In the genomic region with DNA sequence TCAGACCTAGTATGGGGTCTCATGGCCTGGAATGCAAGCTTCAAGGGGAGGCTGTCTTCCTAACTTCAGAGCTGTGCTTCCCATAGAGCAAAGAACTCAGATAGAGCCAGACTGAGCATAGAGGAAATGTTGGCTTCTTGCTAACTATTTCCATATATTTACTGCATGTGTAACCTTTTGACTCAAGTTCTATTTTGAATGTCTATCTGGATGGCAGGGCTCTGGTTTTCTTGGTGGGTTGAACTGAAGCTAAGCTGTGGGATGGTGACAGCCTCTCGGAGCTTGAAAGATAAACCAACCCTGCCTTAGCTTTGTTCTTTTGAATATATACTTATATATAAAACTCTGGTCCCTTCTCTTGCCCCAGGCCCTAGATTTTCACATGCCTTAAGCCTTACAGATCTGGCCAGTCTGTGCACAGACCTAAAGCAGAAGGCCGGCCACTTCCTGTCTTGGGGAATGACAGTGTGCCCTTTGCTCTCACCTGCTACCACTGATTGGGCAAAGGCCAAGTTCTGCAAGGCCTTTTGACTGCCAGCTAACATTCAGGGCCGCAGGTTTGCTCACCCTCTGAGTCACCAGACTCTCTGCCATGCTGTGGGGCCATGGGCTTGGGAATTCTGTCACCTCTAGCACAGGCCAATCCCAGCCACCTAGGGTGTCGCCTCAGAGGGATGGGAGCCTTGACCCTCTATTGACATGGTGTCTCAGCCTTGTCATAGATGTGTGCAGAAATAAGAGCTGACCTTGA, we compare ENCODE assay signal across 9 mouse cellular contexts. TPM values are rescaled to one million over a fixed set of nuclear protein-coding genes. Genes with fewer than 3 reads are reported as not detected.
DNase-seq lines count a peak whose midpoint lies in the region; ATAC-seq and TF ChIP-seq lines count a peak whose summit lies in the region.
"Had no signal": no experiment of that assay in that cellular context is flagged by ENCODE, and none has a peak within 500 bp of the region (broad histone marks: within the 10 kb centered on the region; RNA-seq: fewer than 3 reads in every experiment).

No protein-coding gene starts in this region.

- no peaks in the 10 kb centered on the region for H3K9me3 ChIP-seq in intestine, postnatal 0 days (ENCODE audit: control insufficient read depth)
- no peaks in the 10 kb centered on the region for H3K9me3 ChIP-seq in forebrain, postnatal 0 days (ENCODE audit: low read length)

- no peak for TF ChIP-seq CTCF in intestine, postnatal 0 days (IDR thresholded peaks at IDR 0.05; ENCODE audit: low read depth)
- TF ChIP-seq CTCF in liver, adult 2 months (IDR thresholded peaks at IDR 0.05; ENCODE audit: low read depth, low read length) = no peak
- no peak for TF ChIP-seq CTCF in forebrain, postnatal 0 days (IDR thresholded peaks at IDR 0.05; ENCODE audit: low read depth)

- WGBS in intestine, postnatal 0 days = 29% methylated on average over 4 of the region's 4 CpGs
- 32% methylated on average over 4 of the region's 4 CpGs for WGBS in liver, adult 2 months
- WGBS in forebrain, postnatal 0 days = 89% methylated on average over 4 of the region's 4 CpGs

- no peaks in the 10 kb centered on the region for H3K27me3 ChIP-seq in intestine, postnatal 0 days (replicated peaks; ENCODE audit: control insufficient read depth, insufficient read depth, low read length)
- no peaks in the 10 kb centered on the region for H3K27me3 ChIP-seq in liver, adult 2 months (ENCODE audit: control insufficient read depth, insufficient read depth, low read length)
- no peaks in the 10 kb centered on the region for H3K27me3 ChIP-seq in forebrain, postnatal 0 days (ENCODE audit: insufficient read depth, low read length)

- peaks cover 28% of the 10 kb centered on the region for H3K79me2 ChIP-seq in liver, adult 2 months (ENCODE audit: control insufficient read depth, insufficient read depth, low read length)

- no peak for TF ChIP-seq POLR2A in liver, adult 2 months (IDR thresholded peaks at IDR 0.05; ENCODE audit: extremely low read depth, insufficient read depth, low read length)

- no peak overlapping the region for H3K4me3 ChIP-seq in intestine, postnatal 0 days (ENCODE audit: low read depth, low read length)
- no peak overlapping the region for H3K4me3 ChIP-seq in liver, adult 2 months (ENCODE audit: insufficient read depth, low read depth, low read length)
- H3K4me3 ChIP-seq in forebrain, postnatal 0 days (ENCODE audit: low read depth, low read length) = no peak overlapping the region

- ATAC-seq in intestine, postnatal 0 days = peak; percentile 86
- ATAC-seq in forebrain, postnatal 0 days = no peak

- DNase-seq in 416B (ENCODE audit: low read depth) (peak; percentile 24), adipocyte (ENCODE audit: low spot score) (peak; percentile 18)
- DNase-seq in liver, adult 2 months (ENCODE audit: extremely low read depth, low read depth, low spot score) = peak; percentile 96
- DNase-seq in forebrain, postnatal 0 days = no peak
- no peak for DNase-seq in left cerebral cortex, postnatal 25 days (ENCODE audit: low spot score in 2 of 2)
- no peak for DNase-seq in gastrocnemius, postnatal 25 days
- no peak for DNase-seq in frontal cortex, postnatal 10 days (ENCODE audit: low spot score in 2 of 2)
- DNase-seq: gastrocnemius, postnatal 36 days had no signal

- peaks cover 25% of the 10 kb centered on the region; the same call in 1 of the 2 replicates for H3K4me1 ChIP-seq in intestine, postnatal 0 days (replicated peaks; ENCODE audit: control insufficient read depth, insufficient read depth, low read length)
- H3K4me1 ChIP-seq in liver, adult 2 months (ENCODE audit: control insufficient read depth, insufficient read depth, low read length) = peaks cover 36% of the 10 kb centered on the region
- no peaks in the 10 kb centered on the region for H3K4me1 ChIP-seq in forebrain, postnatal 0 days (ENCODE audit: insufficient read depth)

- peak overlapping the region; percentile 82 for H3K27ac ChIP-seq in intestine, postnatal 0 days (ENCODE audit: low read depth, low read length)
- H3K27ac ChIP-seq in liver, adult 2 months (replicated peaks; ENCODE audit: insufficient read depth, low read depth, low read length) = peak overlapping the region; percentile 91
- H3K27ac ChIP-seq in forebrain, postnatal 0 days (ENCODE audit: low read depth, low read length) = no peak overlapping the region

- peak overlapping the region; percentile 44 for H3K4me2 ChIP-seq in intestine, postnatal 0 days (replicated peaks; ENCODE audit: low read depth)
- H3K4me2 ChIP-seq in forebrain, postnatal 0 days (ENCODE audit: low read depth) = no peak overlapping the region

- no peak overlapping the region for H3K9ac ChIP-seq in intestine, postnatal 0 days (ENCODE audit: low read depth, low read length)
- peak overlapping the region; percentile 47 for H3K9ac ChIP-seq in liver, adult 2 months (ENCODE audit: low read depth, low read length)
- no peak overlapping the region for H3K9ac ChIP-seq in forebrain, postnatal 0 days

- no peaks in the 10 kb centered on the region for H3K36me3 ChIP-seq in intestine, postnatal 0 days (ENCODE audit: control insufficient read depth, insufficient read depth)
- no peaks in the 10 kb centered on the region for H3K36me3 ChIP-seq in liver, adult 2 months (ENCODE audit: control insufficient read depth, insufficient read depth, low read length)
- no peaks in the 10 kb centered on the region for H3K36me3 ChIP-seq in forebrain, postnatal 0 days (ENCODE audit: insufficient read depth)

- intact Hi-C loops in left cerebral cortex, postnatal 25 days (cut with DNase I) = no loop called here

RNA-seq across cellular contexts. Expression of a gene that starts 35.1 kb away (rescaled TPM):
- 15.2 and 16.2 TPM in 2 replicates for polyA plus RNA-seq in intestine, postnatal 0 days (2015; fragmentation: Nextera tagmentation; extraction: Ambion mirVana)
- total RNA-seq in liver, adult 2 months (2014; rRNA removed) = 25.1 and 27.2 TPM in 2 replicates
- 9.2 and 11.2 TPM in 2 replicates for polyA plus RNA-seq in liver, adult 2 months (2012; rRNA removed)
- total RNA-seq in forebrain, postnatal 0 days (2014; rRNA removed) = 4.6 and 6.2 TPM in 2 replicates
- polyA plus RNA-seq in forebrain, postnatal 0 days (2015; fragmentation: Nextera tagmentation; extraction: Ambion mirVana) = 2.2 and 3.6 TPM in 2 replicates
- total RNA-seq in left cerebral cortex, postnatal 25 days (2021) = 10 to 100 TPM; 13.5 to 14.7 TPM
- 1 to 10 TPM; 8.6 to 8.9 TPM for total RNA-seq in gastrocnemius, postnatal 25 days (2021)

Comparison
In these comparisons a context has a peak if more than half of its experiments do, and no peak if none do; other contexts are left out.
1. DNase-seq: peak in 416B (single experiment), adipocyte (single experiment) and liver, adult 2 months (single experiment); none in forebrain, postnatal 0 days (single experiment), left cerebral cortex, postnatal 25 days (0 of 2), gastrocnemius, postnatal 25 days (single experiment) and frontal cortex, postnatal 10 days (0 of 2).